14 mouse cellular contexts compared by ENCODE assay signal in the genomic region with DNA sequence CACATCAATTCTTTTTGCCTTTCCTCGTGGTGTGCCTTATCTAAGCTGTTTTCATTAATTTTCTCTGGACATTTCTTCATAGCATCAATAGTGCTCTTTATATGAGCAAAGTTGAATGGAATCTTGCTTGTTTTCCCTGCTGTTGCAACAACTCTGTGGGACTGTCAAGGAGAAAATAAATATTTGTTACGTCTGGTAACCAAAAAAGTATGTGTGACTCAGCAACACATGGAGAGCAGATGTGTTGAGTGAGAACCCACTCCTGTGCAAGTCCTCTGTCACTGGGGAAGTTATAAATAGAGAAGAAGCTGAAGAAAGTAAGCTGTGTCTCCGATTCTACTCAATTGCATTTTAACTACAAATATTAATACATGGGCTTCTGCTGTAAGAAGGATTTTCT.
DNase-seq lines count a peak whose midpoint lies in the region; ATAC-seq lines count a peak whose summit lies in the region.
"Had no signal": no experiment of that assay in that cellular context is flagged by ENCODE, and none has a peak within 500 bp of the region (broad histone marks: within the 10 kb centered on the region; RNA-seq: fewer than 3 reads in every experiment).

No protein-coding gene starts in this region.

- H3K27ac ChIP-seq in embryonic facial prominence, embryonic 11.5 days (replicated peaks; ENCODE audit: low read depth, low read length): no peak overlapping the region
- no peak overlapping the region for H3K27ac ChIP-seq in embryonic facial prominence, embryonic 10.5 days (replicated peaks)
- H3K27ac ChIP-seq: hindbrain, embryonic 12.5 days; limb, embryonic 15.5 days had no signal

- H3K4me2 ChIP-seq in embryonic facial prominence, embryonic 11.5 days (ENCODE audit: low read depth, low read length): no peak overlapping the region
- H3K4me2 ChIP-seq: hindbrain, embryonic 12.5 days; limb, embryonic 15.5 days had no signal

- ATAC-seq in embryonic facial prominence, embryonic 11.5 days (replicated peaks; ENCODE audit: insufficient number of reproducible peaks, low FRiP score, low TSS enrichment, low read depth): no peak

- H3K9ac ChIP-seq in embryonic facial prominence, embryonic 11.5 days (replicated peaks; ENCODE audit: low read length): no peak overlapping the region
- H3K9ac ChIP-seq: hindbrain, embryonic 12.5 days; limb, embryonic 15.5 days had no signal

- WGBS in embryonic facial prominence, embryonic 11.5 days: 61% methylated on average over 3 of the region's 3 CpGs
- 55% methylated on average over 3 of the region's 3 CpGs for WGBS in embryonic facial prominence, embryonic 10.5 days

- H3K4me3 ChIP-seq in embryonic facial prominence, embryonic 11.5 days (ENCODE audit: low read depth, low read length): no peak overlapping the region
- H3K4me3 ChIP-seq in embryonic facial prominence, embryonic 10.5 days: no peak overlapping the region
- H3K4me3 ChIP-seq: erythroblast, embryonic 14.5 days; hindbrain, embryonic 12.5 days; limb, embryonic 15.5 days had no signal

- no peaks in the 10 kb centered on the region for H3K27me3 ChIP-seq in embryonic facial prominence, embryonic 11.5 days (ENCODE audit: control insufficient read depth, insufficient read depth, low read length)
- H3K27me3 ChIP-seq in embryonic facial prominence, embryonic 10.5 days (replicated peaks; ENCODE audit: low read depth, poor library complexity, severe bottlenecking): no peaks in the 10 kb centered on the region
- H3K27me3 ChIP-seq: hindbrain, embryonic 12.5 days; limb, embryonic 15.5 days had no signal

- peak; percentile 22 for DNase-seq in embryonic facial prominence, embryonic 11.5 days (ENCODE audit: low spot score)
- DNase-seq in embryonic facial prominence, embryonic 10.5 days (ENCODE audit: low spot score): no peak
- DNase-seq in lung, adult 18-20 months: peak; percentile 6 to 30
- DNase-seq in lung, postnatal 4 days: no peak
- DNase-seq in heart, adult 9 months (ENCODE audit: low spot score in 2 of 2): peak; percentile 68 to 69
- DNase-seq in lung, postnatal 36 days: peak; percentile 64
- DNase-seq in natural killer cell, adult 2 months (ENCODE audit: low spot score in 2 of 2): no peak
- DNase-seq in embryo, embryonic 10.5 days (ENCODE audit: low spot score): no peak
- DNase-seq: cerebellum, postnatal 36 days; gastrocnemius, postnatal 10 days; kidney, adult 18-20 months had no signal

- no peaks in the 10 kb centered on the region for H3K9me3 ChIP-seq in embryonic facial prominence, embryonic 11.5 days (replicated peaks; ENCODE audit: control insufficient read depth, low read length)
- H3K9me3 ChIP-seq in embryonic facial prominence, embryonic 10.5 days: no peaks in the 10 kb centered on the region
- H3K9me3 ChIP-seq: hindbrain, embryonic 12.5 days; limb, embryonic 15.5 days had no signal

- no peaks in the 10 kb centered on the region for H3K4me1 ChIP-seq in embryonic facial prominence, embryonic 11.5 days (ENCODE audit: control insufficient read depth, insufficient read depth, low read length)
- no peaks in the 10 kb centered on the region for H3K4me1 ChIP-seq in embryonic facial prominence, embryonic 10.5 days
- H3K4me1 ChIP-seq: hindbrain, embryonic 12.5 days; limb, embryonic 15.5 days had no signal

- no peaks in the 10 kb centered on the region for H3K36me3 ChIP-seq in embryonic facial prominence, embryonic 11.5 days (replicated peaks; ENCODE audit: control insufficient read depth, insufficient read depth, low read depth, low read length)
- no peaks in the 10 kb centered on the region for H3K36me3 ChIP-seq in embryonic facial prominence, embryonic 10.5 days (replicated peaks)
- H3K36me3 ChIP-seq: hindbrain, embryonic 12.5 days; limb, embryonic 15.5 days had no signal

Comparison
In these comparisons a context has a peak if more than half of its experiments do, and no peak if none do; other contexts are left out.
1. DNase-seq: peak in embryonic facial prominence, embryonic 11.5 days (single experiment), lung, adult 18-20 months (2 of 2), heart, adult 9 months (2 of 2) and lung, postnatal 36 days (single experiment); none in embryonic facial prominence, embryonic 10.5 days (single experiment), lung, postnatal 4 days (0 of 2), natural killer cell, adult 2 months (0 of 2) and embryo, embryonic 10.5 days (single experiment).